Mouse (Mus musculus): ENCODE measurements around the gene Lrrc27.

Lrrc27 gene

GRCm38 (mm10) chr7:139276150-139276549, 63.4 kb downstream of the Lrrc27 start:
- DNase-seq (ENCODE audit: low spot score) = no peak

GRCm38 (mm10) chr7:139277536-139277935, 64.7 kb downstream of the Lrrc27 start:
- DNase-seq (ENCODE audit: low spot score) = no peak

DNA sequence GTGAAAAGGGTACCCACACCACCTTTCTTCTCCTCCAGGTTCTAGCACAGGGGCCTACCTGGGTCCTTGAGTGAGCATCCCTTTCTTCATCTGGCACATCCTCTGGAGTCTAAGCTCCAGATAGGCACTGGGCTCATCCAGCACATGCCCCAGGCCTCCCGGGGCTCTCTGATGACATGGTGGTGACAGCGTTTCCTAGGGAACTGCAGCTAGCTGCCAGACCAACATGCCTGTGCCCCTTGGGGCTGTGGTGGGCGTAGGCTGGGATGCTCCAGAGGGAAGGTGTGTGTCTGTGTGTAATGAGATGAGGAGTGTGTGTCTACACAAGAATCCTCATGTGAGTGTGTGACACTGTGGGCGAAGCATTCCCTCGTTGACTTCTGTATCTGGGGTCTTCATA, 66.8 kb downstream of the Lrrc27 start:
- DNase-seq (ENCODE audit: low spot score) = no peak

GRCm38 (mm10) chr7:139280044-139280443, 67.3 kb downstream of the Lrrc27 start:
- DNase-seq (ENCODE audit: low spot score) = no peak

GRCm38 (mm10) chr7:139281195-139281594, 68.4 kb downstream of the Lrrc27 start:
- DNase-seq (ENCODE audit: low spot score) = no peak

GRCm38 (mm10) chr7:139282037-139282436, 69.2 kb downstream of the Lrrc27 start:
- DNase-seq (ENCODE audit: low spot score) = no peak

DNA sequence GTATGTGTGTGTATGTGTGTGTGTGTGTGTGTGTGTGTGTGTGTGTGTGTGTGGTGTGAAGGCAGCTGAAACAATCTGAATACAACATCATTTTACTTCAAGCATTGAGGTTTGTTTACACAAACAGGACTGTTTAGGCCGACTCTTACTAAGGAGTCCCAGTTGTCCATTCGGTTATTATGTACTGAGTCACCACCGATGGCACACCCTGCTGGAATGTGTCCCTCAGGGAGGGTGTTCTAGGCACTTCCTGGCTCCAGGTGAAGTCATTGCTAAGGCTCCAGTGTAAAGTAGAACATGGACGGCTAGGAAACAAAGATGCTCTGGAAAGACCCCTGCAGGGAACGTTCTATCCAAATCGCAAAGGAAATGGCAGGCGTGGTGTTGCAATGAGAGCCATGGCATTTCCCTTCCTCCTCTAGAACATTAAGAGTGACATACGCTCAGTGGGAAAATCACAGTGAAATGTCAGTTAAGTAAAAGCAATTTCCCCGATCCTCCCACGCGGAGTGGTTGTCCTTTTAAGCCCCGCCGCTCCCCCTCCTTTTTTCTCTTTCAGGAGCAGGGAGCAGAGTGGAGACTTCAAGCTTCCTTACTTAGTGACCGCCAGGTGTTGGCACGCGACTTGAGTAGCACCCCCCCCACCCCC, 72.6 kb downstream of the Lrrc27 start:
- no peak for DNase-seq (ENCODE audit: low spot score)

DNA sequence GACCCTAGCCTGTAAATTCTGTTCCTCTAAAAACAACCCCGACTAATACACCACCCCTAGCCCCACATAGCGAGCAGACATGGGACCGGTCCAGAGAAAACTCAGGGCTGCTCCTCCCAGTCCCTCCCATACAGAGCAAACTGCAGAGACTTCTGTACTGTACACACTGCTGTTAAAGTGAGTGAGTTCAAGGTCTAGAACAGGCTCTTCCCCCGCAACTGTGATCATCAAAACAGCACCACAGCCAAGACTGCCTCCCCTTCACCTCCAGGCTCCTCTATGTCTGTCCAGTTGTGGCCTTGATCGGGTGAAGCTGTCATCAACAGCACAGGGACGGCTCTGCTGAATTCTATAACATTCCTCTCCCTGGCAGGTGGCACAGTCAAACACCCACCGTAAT, 75.8 kb downstream of the Lrrc27 start:
- no peak for DNase-seq (ENCODE audit: low spot score)

Data from embryo, embryonic 10 days (tissue).